Mouse (Mus musculus) lung, postnatal 0 days (tissue): ENCODE results near the gene Idua.

ENCODE experiments used
- CTCF ChIP-seq: IDR thresholded peaks from 2 replicates; pipeline ENCODE4 v1.5.1; 2016; ENCODE audit warnings: antibody characterized with exemption, mild to moderate bottlenecking
- EP300 ChIP-seq: IDR thresholded peaks from 2 replicates; pipeline ENCODE4 v1.6.1; 2016; ENCODE audit warnings: antibody characterized with exemption, mild to moderate bottlenecking, control low read depth

GRCm38 (mm10) chr5:108662772-108663171, 2.6 kb downstream of the Idua start:
- no peak for TF ChIP-seq EP300
- no peak for TF ChIP-seq CTCF
